Mouse (Mus musculus) forebrain, postnatal 0 days (tissue): Measurements from ENCODE around the gene Cpe. TPM values are rescaled to one million over a fixed set of nuclear protein-coding genes. Genes with fewer than 3 reads are reported as not detected.

Source experiments
- ATAC-seq: fragments of 200-750 bp; cut with Nextera tagmentation; 2 replicates; pipeline ENCODE4 v1.8.0; 2017; ENCODE audit warnings: mild to moderate bottlenecking, moderate library complexity
- DNase-seq: peaks from one replicate; pipeline ENCODE4 v3.0.0-alpha.2; 2015
- H3K27ac ChIP-seq: fragments of 300-500 bp; sonication (generic); 2 replicates; pipeline ENCODE4 v1.5.1; 2014; ENCODE audit warnings: low read depth, mild to moderate bottlenecking, antibody characterized with exemption, low read length, moderate library complexity, mixed read lengths
- H3K27me3 ChIP-seq: fragments of 300-500 bp; sonication (generic); 2 replicates; pipeline ENCODE4 v1.6.1; 2014; ENCODE audit warnings: mild to moderate bottlenecking, low read length, mixed read lengths; ENCODE audit not compliant: insufficient read depth
- H3K36me3 ChIP-seq: fragments of 300-500 bp; sonication (generic); 2 replicates; pipeline ENCODE4 v1.6.1; 2014; ENCODE audit warnings: mild to moderate bottlenecking, moderate library complexity; ENCODE audit not compliant: insufficient read depth
- H3K4me1 ChIP-seq: fragments of 300-500 bp; sonication (generic); 2 replicates; pipeline ENCODE4 v1.6.1; 2014; ENCODE audit warnings: antibody characterized with exemption; ENCODE audit not compliant: insufficient read depth
- H3K4me2 ChIP-seq: fragments of 300-500 bp; sonication (generic); 2 replicates; pipeline ENCODE4 v1.6.1; 2014; ENCODE audit warnings: low read depth, mild to moderate bottlenecking, moderate library complexity
- H3K4me3 ChIP-seq: fragments of 300-500 bp; sonication (generic); 2 replicates; pipeline ENCODE4 v1.5.1; 2014; ENCODE audit warnings: low read depth, low read length, mixed read lengths
- H3K9ac ChIP-seq: fragments of 300-500 bp; sonication (generic); 2 replicates; pipeline ENCODE4 v1.6.1; 2014; ENCODE audit warnings: mild to moderate bottlenecking
- H3K9me3 ChIP-seq: fragments of 300-500 bp; sonication (generic); 2 replicates; pipeline ENCODE4 v1.6.1; 2016; ENCODE audit warnings: low read length
- CTCF ChIP-seq: sonication (generic); IDR thresholded peaks from 2 replicates; pipeline ENCODE4 v1.5.1; 2016; ENCODE audit warnings: antibody characterized with exemption, control low read depth, low read depth
- WGBS: fragments of 180-500 bp; shearing (Covaris S2); extraction: QIAGEN DNeasy Blood & Tissue Kit; methylation state at CpG from one replicate; pipeline ENCODE4 v1.1.7; 2014; 5-methylcytosine and 5-hydroxymethylcytosine counted together
- polyA plus RNA-seq: library from polyadenylated mRNA; unstranded; fragments of >200 nt; fragmentation: Nextera tagmentation; extraction: Ambion mirVana; gene quantifications from 2 replicates; pipeline ENCODE4 v1.2.1, GENCODE M21; 2015
- total RNA-seq: library from RNA; depleted of rRNA; stranded (reverse); fragments of >200 nt; gene quantifications from 2 replicates; pipeline ENCODE4 v1.2.3, GENCODE M21; 2014; rRNA removed

Gene Cpe
- total and polyA plus RNA-seq, 2 experiments from 2014 or later, result 627 to 1,102 TPM

- Histone ChIP-seq H3K36me3 (no peaks in the 10 kb centered on the region), H3K4me1 (no peaks in the 10 kb centered on the region), H3K4me2 (no peak overlapping the region), H3K9ac (no peak overlapping the region), H3K27me3 (no peaks in the 10 kb centered on the region), H3K4me3 (no peak overlapping the region), H3K9me3 (no peaks in the 10 kb centered on the region), H3K27ac (no peak overlapping the region)
- TF ChIP-seq CTCF, result no peak
- DNase-seq, result no peak
- no peak; the same call in 1 of the 2 replicates for ATAC-seq
- WGBS, result 21% methylated on average over 3 of the region's 3 CpGs
Observed at GRCm38 (mm10) chr8:64582887-64583286, 110.0 kb downstream of the Cpe start.

- no peak overlapping the region for H3K9ac ChIP-seq
Observed at GRCm38 (mm10) chr8:64578221-64578620, 114.6 kb downstream of the Cpe start.

GRCm38 (mm10) chr8:64575001-64575400, 117.9 kb downstream of the Cpe start:
- Histone ChIP-seq H3K4me3 (no peak overlapping the region), H3K27ac (no peak overlapping the region), H3K27me3 (no peaks in the 10 kb centered on the region), H3K4me2 (no peak overlapping the region), H3K9ac (no peak overlapping the region), H3K9me3 (no peaks in the 10 kb centered on the region), H3K36me3 (no peaks in the 10 kb centered on the region), H3K4me1 (no peaks in the 10 kb centered on the region)
- ATAC-seq (no peak), DNase-seq (no peak)
- no peak for TF ChIP-seq CTCF
- 82% methylated on average over 9 of the region's 9 CpGs for WGBS

More at GRCm38 (mm10) chr8:64578221-64578620, 114.6 kb downstream of the Cpe start:
- 88% methylated on average over 8 of the region's 8 CpGs for WGBS
- H3K4me1 ChIP-seq, result no peaks in the 10 kb centered on the region
- H3K9me3 ChIP-seq, result no peaks in the 10 kb centered on the region
- H3K4me2 ChIP-seq, result no peak overlapping the region
- no peak for ATAC-seq
- no peak overlapping the region for H3K4me3 ChIP-seq
- no peak overlapping the region for H3K27ac ChIP-seq
- no peaks in the 10 kb centered on the region for H3K27me3 ChIP-seq
- TF ChIP-seq CTCF, result no peak
- no peaks in the 10 kb centered on the region for H3K36me3 ChIP-seq
- DNase-seq, result no peak

DNA sequence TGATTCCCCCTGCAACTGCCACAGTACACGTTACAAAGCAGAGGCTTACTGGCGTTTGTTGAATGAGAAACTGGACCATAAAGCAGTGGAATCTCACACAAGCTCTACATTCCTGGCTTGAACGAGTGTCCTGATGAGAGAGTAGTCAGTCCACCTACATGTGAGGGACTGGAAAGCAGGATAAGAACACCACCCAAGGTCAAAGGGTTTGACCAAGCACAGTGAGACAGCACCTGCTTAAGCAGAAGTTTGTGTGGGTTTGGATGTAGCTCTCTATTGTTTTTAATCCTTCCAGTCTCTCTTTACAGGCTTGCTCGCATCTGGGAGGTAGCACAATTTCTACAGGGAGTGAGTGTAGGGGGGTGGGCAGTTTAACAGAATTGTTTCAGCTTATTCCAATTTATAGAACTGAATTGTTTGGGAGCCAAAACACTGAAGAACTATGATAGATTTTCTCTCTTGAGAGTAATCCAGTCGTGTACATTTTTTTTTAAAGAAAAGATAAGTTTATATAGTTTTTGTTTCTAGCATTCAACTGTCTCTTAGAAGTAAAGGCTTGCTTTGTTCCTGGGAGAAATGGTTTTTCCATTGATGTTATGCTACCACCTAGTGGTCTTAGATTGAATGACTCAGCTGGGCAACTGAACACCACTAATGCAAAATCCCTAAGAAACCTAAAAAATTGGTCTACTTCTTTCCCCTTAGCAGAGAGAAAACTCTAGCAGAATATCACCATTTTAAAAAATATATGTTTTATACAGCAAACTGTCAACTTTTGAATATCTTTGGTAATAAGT, 144.6 kb downstream of the Cpe start:
- H3K27me3 ChIP-seq, result no peaks in the 10 kb centered on the region
- WGBS, result 27% methylated on average over 5 of the region's 5 CpGs
- no peaks in the 10 kb centered on the region for H3K9me3 ChIP-seq
- no peaks in the 10 kb centered on the region for H3K36me3 ChIP-seq
- no peak overlapping the region for H3K4me2 ChIP-seq
- peak; percentile 85 for TF ChIP-seq CTCF
- H3K9ac ChIP-seq, result no peak overlapping the region
- H3K4me1 ChIP-seq, result no peaks in the 10 kb centered on the region
- no peak overlapping the region for H3K4me3 ChIP-seq
- DNase-seq (peak; percentile 81), ATAC-seq (peak; percentile 81)
- no peak overlapping the region for H3K27ac ChIP-seq

- TF ChIP-seq CTCF, result no peak
- Histone ChIP-seq H3K4me2 (no peak overlapping the region), H3K27ac (no peak overlapping the region), H3K27me3 (no peaks in the 10 kb centered on the region), H3K9ac (no peak overlapping the region), H3K36me3 (no peaks in the 10 kb centered on the region), H3K4me1 (no peaks in the 10 kb centered on the region), H3K9me3 (no peaks in the 10 kb centered on the region), H3K4me3 (no peak overlapping the region)
- no peak for DNase-seq
- no peak for ATAC-seq
- 43% methylated on average over 7 of the region's 7 CpGs for WGBS
Observed at GRCm38 (mm10) chr8:64543441-64543840, 149.4 kb downstream of the Cpe start.

Other genes with a start within 250 kb of the Cpe start
- 107 and 152 TPM in 2 replicates for gene Msmo1, start 40.7 kb upstream of the Cpe start, total RNA-seq
- gene Msmo1, start 40.7 kb upstream of the Cpe start, polyA plus RNA-seq, result 102 and 133 TPM in 2 replicates
- 70.5 and 78.2 TPM in 2 replicates for gene Klhl2, start 157.0 kb upstream of the Cpe start, total RNA-seq
- gene Klhl2, start 157.0 kb upstream of the Cpe start, polyA plus RNA-seq, result 31.8 and 43.6 TPM in 2 replicates